Mouse (Mus musculus): ENCODE data around the gene Crmp1.

DNA sequence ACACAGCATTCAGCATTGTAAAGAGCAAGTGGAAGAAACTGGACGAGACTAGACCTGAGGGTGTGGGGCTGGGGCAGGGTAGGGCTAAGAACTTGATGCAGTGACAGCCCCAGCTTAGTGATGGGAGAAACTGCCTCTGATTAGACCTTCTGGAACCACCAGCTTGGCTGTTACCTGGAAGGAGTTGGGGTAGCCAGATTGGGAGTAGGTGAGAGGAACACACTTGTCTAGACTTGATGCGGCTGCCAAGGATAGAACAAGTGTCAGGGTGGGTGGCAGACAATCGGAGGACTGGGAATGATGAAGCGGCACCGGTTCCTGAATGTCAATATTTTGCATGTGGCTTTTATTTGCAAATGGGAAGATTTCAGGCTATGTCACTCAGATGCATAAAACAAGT is 21.2 kb upstream of the Crmp1 start:
- no peak for TF ChIP-seq CTCF (IDR thresholded peaks at IDR 0.05)
- TF ChIP-seq EP300 (IDR thresholded peaks at IDR 0.05; ENCODE audit: insufficient read depth, low read depth, low read length) = no peak

All from heart, adult 2 months (tissue).